Mouse (Mus musculus) thymus, adult 2 months (tissue): ENCODE measurements around the gene Ccdc38.

ENCODE experiments used
- CTCF ChIP-seq: fragments of 200-500 bp; IDR thresholded peaks from 2 replicates; pipeline ENCODE4 v1.5.1; 2012; ENCODE audit warnings: mild to moderate bottlenecking, control low read depth, low read length, moderate library complexity, borderline replicate concordance; ENCODE audit not compliant: control insufficient read depth, poor library complexity, insufficient read depth; ENCODE audit errors: extremely low read depth
- POLR2A ChIP-seq: fragments of 200-500 bp; IDR thresholded peaks from 2 replicates; pipeline ENCODE4 v1.6.1; 2012; ENCODE audit warnings: mild to moderate bottlenecking, low read length, control low read depth, moderate library complexity; ENCODE audit not compliant: control insufficient read depth, poor library complexity, insufficient read depth; ENCODE audit errors: extremely low read depth

- TF ChIP-seq CTCF: no peak
- TF ChIP-seq POLR2A: no peak
These were observed 27.6 kb downstream of the Ccdc38 start for GRCm38 (mm10) chr10:93567841-93568566.
